Mouse (Mus musculus) gastrocnemius, adult 2 months (tissue): ENCODE data around the gene Syt2. TPM values are rescaled to one million over a fixed set of nuclear protein-coding genes. Genes with fewer than 3 reads are reported as not detected.

Experiments used
- DNase-seq: peaks from one replicate; pipeline ENCODE4 v3.0.0; 2022
- H3K27ac ChIP-seq: fragments of 200-600 bp; 2 replicates; pipeline ENCODE4 v1.8.1; 2022; ENCODE audit warnings: mild to moderate bottlenecking
- H3K4me3 ChIP-seq: fragments of 200-600 bp; 2 replicates; pipeline ENCODE4 v1.8.1; 2022; ENCODE audit warnings: mild to moderate bottlenecking, moderate library complexity
- CTCF ChIP-seq: fragments of 200-600 bp; IDR thresholded peaks from 2 replicates; pipeline ENCODE4 v1.8.1; 2022; ENCODE audit warnings: antibody characterized with exemption, mild to moderate bottlenecking, moderate library complexity
- intact Hi-C: fragments of 180-260 bp; cut with DNase I; formaldehyde crosslinking; loops from one replicate; pipeline ENCODE4 v1.15.1; 2025
- total RNA-seq, 2 experiments: library from RNA; stranded (reverse); gene quantifications; 2 replicates each; pipeline ENCODE4 v1.2.3; 2021

Gene Syt2
- total RNA-seq, 2 experiments from 2014 or later: not detected

DNA sequence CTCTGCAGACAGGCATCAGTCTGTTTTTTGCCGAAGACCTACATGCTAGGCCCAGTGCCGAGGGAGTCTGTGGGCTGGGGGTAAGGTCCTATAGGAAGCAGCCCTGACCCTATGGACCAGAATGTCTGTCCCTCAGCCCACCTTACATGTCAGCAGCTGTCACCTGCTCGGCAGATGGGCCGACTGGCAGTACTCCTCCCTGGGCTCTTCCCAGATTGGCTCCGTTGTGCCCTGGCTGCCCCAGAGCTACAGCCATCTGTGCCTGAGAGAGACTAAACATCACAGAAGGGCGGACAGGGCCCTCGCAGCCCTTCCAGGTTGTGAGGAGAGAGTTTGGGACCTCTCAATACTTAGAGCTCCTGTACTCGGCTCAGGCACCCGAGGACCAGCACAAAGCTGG is 52.9 kb downstream of the Syt2 start:
- DNase-seq: no peak
- no peak for TF ChIP-seq CTCF
- no peak overlapping the region for H3K27ac ChIP-seq
- H3K4me3 ChIP-seq: no peak overlapping the region
- intact Hi-C loops: no loop called here

DNA sequence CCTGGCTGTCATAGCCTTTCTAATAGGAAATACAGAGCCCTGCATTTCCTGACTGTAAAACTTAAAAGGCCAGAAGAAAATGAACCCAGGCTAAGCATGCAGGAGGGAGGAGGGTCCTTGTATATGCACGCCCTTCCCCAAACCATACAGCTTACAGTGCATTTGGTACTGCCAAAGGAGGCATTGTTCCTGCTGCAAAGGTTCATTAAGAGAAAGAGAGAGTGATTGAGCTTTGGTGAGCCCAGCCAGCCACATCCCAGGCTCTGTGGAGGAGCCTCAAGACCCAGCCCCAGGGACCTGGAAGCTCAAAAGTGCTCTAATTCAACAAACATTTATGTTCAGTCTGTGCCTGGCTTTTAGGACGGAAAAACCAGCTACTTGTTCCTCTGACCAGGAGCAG is 53.7 kb downstream of the Syt2 start:
- TF ChIP-seq CTCF: no peak
- Histone ChIP-seq H3K27ac (no peak overlapping the region), H3K4me3 (no peak overlapping the region)
- DNase-seq: no peak
- intact Hi-C loops: no loop called here

DNA sequence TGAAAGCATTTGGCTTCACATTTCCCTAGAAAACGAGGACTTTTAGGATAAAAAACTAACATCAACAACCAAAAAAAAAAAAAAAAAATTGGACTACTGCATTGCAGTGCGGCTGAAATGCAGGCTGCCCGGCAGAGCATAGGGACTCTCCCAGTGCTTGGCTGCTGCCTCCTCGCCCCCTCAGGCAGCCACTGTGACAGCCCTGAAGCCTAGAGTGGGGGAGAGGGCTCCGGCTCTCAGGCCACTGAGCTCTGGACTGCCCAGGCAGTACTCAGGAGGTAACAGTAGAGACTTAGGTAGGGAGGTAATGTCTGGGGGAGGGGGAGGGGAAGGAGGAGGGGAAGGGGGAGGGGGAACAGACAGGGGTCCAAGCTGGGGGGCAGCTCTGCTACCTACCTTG is 54.2 kb downstream of the Syt2 start:
- Histone ChIP-seq H3K27ac (no peak overlapping the region), H3K4me3 (no peak overlapping the region)
- TF ChIP-seq CTCF: no peak
- intact Hi-C loops: no loop called here
- DNase-seq: no peak

DNA sequence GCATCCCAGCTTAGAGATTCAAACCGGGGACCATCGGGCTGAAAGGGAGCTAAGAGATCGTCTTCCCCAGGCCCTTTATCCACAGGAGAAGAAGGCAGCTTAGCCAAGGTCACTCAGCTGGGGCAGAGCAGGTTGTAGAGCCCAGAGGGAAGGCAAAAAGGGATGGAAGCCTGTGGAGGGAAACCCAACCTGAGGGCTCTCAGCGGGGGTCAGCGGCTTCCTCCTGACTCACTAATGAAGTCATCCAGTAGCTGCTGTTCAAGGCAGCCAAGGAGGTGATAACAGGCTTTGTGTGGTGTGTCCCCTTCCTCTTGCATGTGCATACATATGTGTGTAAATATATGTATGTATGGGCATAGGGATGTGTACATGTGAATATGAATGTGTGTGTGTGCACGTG is 54.7 kb downstream of the Syt2 start:
- no peak for DNase-seq
- intact Hi-C loops: no loop called here
- H3K27ac ChIP-seq: no peak overlapping the region
- no peak for TF ChIP-seq CTCF
- H3K4me3 ChIP-seq: no peak overlapping the region

DNA sequence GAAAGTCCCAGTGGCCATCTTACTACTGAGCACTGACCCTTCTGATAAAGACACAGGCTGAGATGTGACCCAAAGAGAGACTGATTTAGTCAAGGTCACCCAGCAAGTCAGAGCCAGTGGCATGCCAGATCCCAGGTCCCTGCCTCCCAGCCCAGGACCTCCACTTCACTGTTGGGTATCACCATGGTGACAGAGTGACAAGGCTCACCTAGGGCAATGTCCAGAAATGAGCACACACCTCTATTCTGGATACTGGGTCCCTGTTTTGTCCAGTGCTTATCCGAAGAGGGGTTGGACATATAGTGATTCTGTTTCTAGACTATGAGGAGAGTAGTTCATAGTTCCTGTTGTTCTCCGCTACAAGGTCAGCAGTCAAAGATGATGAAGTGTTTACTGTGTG is 56.8 kb downstream of the Syt2 start:
- no peak for TF ChIP-seq CTCF
- no peak overlapping the region for H3K4me3 ChIP-seq
- no peak for DNase-seq
- intact Hi-C loops: no loop called here
- H3K27ac ChIP-seq: no peak overlapping the region

DNA sequence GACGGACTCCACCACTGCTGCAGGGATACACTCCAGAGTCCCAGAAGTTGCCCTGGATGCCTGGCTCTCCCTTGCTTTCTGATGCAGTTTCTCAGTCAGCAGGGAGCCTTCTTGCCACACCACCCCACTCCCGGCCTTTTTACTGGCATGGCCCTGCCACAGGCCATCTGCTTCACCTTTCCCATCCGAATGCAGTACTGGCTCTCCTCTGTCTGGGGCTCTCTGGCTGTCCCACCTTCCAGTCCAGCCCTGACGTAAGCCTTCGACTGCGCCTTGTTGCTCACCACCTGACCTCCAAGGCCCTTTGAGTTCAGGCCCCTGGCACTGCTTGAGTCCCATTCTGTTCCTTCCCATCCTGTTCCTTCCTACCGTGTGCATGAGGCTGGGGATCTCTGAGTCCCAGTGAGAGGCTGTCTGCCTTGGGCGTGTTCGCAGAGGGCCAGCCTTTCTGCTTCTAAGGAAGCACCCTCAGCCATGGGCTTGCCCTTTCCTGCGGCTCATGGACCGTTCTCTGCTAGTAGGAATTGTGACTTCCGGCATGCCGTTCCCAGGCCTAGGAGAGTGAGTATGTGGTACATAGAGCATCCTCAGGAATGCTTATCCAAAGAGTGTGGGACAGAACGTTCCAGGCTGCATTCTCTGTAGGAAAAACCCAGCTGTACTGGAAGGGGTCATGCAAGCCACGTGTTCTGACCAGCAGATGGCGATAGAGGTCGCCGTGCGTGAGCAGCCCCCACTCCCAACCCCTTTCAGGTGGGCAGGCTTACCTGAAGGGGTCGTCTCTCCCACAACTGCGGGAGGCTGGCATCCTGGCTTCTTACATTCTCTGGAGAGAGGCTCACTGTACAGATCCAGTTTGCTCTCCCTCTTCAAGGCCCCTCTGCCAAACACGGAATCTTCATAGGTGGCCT is 58.2 kb downstream of the Syt2 start:
- intact Hi-C loops: no loop called here
- H3K4me3 ChIP-seq: no peak overlapping the region
- TF ChIP-seq CTCF: peak; percentile 84
- no peak overlapping the region for H3K27ac ChIP-seq
- DNase-seq: peak; percentile 52

DNA sequence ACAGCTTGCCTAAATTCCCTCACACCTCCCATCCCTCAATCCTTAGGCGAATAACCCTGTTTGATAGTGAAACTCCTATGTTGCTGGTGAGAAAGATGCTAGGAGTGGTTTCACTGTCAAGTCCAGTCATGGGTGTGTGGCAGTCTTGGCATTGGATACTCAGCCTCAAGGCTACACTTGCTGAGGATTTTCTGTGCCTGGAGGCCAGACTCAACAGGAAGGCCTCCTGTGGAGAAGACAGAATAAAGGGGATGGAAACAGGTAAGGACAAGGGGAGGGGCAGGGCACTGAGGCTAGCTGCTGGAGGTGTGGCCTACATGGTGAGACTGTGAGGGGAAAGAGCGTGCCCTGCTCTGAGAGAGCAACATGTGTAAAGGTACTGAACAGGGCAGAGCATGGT is 60.1 kb downstream of the Syt2 start:
- TF ChIP-seq CTCF: no peak
- Histone ChIP-seq H3K4me3 (no peak overlapping the region), H3K27ac (no peak overlapping the region)
- no peak for DNase-seq
- intact Hi-C loops: no loop called here

DNA sequence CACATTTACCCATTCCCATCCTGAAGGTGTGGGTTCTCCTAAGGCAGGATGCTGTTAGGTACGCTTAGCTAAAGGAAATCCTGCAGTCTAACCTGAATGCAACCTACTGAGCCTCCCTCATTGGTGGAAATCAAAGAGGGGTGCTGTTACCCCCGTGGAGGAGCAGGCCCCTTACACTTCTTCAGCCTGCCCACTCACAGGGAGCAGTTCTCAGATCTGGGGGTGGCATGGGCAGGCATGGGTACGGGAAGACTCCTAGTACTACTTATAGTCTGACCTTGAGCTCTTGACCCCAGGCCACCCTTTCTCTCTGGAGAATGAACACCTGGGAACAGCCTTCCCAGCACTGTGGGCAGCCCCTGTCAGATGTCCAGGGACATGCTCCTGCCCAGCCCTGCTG is 61.0 kb downstream of the Syt2 start:
- no peak for DNase-seq
- intact Hi-C loops: no loop called here
- H3K4me3 ChIP-seq: no peak overlapping the region
- H3K27ac ChIP-seq: no peak overlapping the region
- TF ChIP-seq CTCF: no peak

DNA sequence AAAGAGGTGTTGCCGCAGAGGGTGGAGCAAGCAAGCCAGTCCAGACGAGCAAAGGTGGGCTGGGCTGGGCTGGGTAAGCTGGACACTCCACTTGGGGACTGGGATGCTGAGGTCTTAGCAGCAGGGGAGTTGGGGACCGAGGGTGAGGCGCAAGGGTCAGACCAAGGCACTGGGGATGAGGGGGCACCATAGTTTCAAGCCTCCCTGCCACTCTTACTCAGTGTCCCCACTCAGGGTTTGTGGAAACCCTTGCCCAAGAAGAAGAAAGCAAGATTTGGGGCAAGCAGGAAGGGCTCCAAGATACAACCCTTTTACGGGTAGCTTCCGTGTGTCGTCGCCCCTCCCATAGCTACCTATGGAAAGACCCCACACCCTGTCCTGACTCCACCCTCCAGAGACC is 61.8 kb downstream of the Syt2 start:
- Histone ChIP-seq H3K4me3 (no peak overlapping the region), H3K27ac (no peak overlapping the region)
- no peak for DNase-seq
- no peak for TF ChIP-seq CTCF
- intact Hi-C loops: no loop called here

DNA sequence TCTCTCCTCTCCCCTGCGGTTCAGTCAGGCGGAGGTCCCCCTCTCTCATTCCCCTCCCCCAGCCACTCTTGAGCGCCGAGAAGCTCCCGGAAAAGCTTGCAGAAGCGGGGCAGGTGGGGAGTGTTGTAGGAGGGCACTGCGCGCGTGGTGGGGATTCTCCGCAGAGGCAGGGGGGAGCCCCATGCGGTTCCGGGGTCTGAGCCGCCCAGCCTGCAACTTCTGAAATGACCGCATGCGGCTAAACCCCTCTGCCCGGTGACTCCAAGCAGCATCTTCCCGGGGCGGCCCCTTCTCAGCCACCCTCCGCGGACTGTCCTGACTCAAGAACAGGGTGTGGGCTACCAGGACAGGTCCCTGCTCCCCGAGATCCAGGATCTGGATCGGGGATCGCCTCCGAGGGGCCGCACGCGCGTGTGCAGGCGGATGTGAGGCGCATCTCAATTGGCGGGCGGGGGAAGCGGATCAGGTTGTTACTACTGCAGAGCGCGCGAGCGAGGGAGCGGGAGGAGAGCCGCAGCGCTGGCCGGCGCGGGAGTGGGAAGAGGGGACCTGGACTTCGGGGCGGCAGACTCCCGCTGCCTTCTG is 62.4 kb downstream of the Syt2 start:
- DNase-seq: peak; percentile 39
- H3K27ac ChIP-seq: no peak overlapping the region
- intact Hi-C loops: no loop called here
- TF ChIP-seq CTCF: no peak
- peak overlapping the region; percentile 60 for H3K4me3 ChIP-seq

DNA sequence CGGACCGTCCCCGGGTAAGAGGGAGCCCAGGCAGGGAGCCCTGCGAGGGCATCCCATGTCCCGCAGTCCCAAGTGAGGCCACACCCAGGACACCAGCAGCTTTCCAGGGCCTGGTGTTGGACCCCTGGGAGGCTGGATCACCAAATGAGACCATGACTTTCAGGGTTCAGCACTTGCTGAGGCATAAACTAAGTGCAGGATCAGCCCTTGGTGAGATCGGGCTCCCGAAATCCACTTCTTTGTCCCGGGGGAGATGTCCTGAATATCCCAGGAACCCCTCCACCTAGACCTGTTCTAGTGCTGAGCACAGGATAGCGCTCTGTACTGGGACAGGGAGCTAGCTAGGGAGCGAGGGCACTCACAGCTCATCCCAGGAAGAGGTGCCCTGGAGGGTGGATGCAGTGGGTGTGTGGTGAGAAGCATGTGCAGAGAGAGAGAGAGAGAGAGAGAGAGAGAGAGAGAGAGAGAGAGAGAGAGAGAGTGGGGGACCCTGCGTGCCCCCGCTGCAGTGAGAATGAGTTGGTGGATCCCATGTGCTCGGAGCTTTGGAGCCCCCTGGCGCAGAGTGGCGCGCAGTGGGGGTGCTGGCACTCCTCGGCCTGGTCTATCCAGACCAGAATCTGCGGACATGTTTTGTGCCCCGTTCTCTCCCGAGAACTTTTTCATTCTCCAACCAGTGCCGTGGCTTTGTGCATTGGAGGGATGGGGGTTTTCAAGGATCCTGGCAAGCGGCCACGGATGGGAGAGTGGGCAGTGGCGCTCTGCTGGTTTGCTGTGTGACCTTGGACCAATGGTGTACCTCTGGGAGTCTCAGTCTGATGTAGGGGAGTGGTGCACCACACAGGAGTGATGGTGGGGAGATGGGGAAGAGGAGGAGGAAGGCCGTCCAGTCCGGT is 63.2 kb downstream of the Syt2 start:
- intact Hi-C loops: no loop called here
- peak overlapping the region; percentile 60 for H3K4me3 ChIP-seq
- no peak for DNase-seq
- no peak overlapping the region for H3K27ac ChIP-seq
- no peak for TF ChIP-seq CTCF

DNA sequence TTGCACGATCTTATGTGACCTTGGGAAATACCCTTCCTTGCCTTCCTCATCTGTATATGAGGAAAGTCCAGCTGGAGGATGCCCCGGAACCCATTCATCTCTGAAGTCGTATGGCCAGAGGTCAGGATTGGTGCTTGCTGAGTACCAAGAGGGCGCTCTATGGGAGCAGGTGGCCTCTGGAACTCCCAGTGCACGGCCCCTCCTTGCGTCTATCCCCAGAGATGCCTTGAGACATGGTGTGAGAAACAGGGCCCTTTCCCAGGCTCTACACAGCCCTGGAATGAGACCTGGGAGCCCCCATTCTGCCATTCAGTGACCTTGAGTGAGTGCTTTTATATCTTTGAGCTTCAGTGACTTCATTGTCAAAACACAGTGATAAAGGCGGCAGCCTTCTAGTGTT is 64.6 kb downstream of the Syt2 start:
- DNase-seq: no peak
- no peak overlapping the region for H3K4me3 ChIP-seq
- intact Hi-C loops: no loop called here
- TF ChIP-seq CTCF: no peak
- no peak overlapping the region for H3K27ac ChIP-seq

DNA sequence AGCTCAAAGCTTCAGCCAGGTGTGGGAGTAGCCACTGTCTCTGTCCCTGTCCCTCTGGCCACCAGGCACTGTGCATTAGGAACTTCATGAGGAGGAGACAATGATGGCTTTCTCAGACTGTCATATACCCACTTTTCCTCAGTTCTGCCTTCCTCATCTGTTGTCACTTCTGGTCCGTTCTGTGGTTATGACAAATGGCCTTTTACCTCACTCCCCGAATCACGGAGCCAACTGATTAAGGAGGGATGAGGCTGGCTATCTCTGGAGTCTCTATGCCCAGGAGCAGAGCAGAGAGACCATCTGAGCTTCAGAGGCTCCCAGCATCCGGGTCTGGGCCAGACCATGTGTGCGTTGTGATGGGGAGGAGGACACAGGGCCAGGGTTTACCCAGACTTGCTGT is 65.2 kb downstream of the Syt2 start:
- TF ChIP-seq CTCF: no peak
- Histone ChIP-seq H3K27ac (no peak overlapping the region), H3K4me3 (no peak overlapping the region)
- intact Hi-C loops: no loop called here
- no peak for DNase-seq
